Mouse (Mus musculus): ENCODE results near the gene Polm. TPM values are rescaled to one million over a fixed set of nuclear protein-coding genes. Genes with fewer than 3 reads are reported as not detected.
"Not testable (repeated sequence)": the region's sequence is repeated elsewhere in the genome, so short reads cannot be mapped to it uniquely, and the experiment has no call there.

Gene Polm
- polyA plus RNA-seq, 1 experiment from 2014 or later = 8.2 TPM

DNA sequence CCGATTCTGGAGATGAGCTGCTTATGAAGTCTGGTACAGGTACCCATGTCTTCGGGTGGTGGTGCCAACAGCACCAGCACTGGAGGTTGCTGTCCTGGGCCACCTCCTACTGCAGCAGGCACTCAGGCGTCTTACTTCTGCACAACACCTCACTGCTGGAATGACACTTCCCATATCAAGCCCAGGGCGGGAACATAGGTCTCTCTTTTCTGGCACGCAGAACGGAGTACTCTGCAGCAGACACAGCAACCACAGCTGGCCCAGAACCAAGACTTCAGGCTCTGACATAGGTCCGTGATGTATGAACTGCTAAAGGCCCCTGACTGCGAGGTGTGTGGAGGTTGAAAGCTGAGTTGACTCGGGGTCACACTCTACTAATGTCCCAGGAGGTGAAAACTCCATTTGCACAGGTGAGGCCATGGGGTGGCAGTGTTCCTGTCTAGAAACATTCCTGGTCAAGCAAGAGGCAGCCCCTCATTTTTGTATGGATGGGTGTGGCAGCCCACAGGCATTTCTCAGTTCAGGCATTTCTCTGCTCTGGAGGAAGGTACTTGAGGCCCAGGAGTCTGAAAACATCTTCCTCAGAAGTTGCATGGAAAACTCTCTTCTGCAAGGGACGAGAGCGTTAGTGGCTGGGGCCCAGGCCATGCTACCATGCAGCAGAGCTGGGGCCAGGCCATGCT is 9.2 kb downstream of the Polm start:
- H3K27me3 ChIP-seq (ENCODE audit: control insufficient read depth, insufficient read depth, low read depth, low read length) = no peaks in the 10 kb centered on the region
- no peak overlapping the region for H3K9ac ChIP-seq (ENCODE audit: low read depth, low read length)
- no peak overlapping the region for H3K27ac ChIP-seq (ENCODE audit: low read length)
- 93% methylated on average over 11 of the region's 11 CpGs for WGBS
- peaks cover 8% of the 10 kb centered on the region for H3K36me3 ChIP-seq (ENCODE audit: control insufficient read depth, insufficient read depth, low read length)
- H3K4me3 ChIP-seq (ENCODE audit: low read depth, low read length) = no peak overlapping the region
- no peak overlapping the region for H3K4me2 ChIP-seq (ENCODE audit: low read length)
- ATAC-seq = no peak
- H3K9me3 ChIP-seq (replicated peaks; ENCODE audit: control insufficient read depth, low read length, poor library complexity, severe bottlenecking) = no peaks in the 10 kb centered on the region
- no peaks in the 10 kb centered on the region for H3K4me1 ChIP-seq (ENCODE audit: control insufficient read depth, insufficient read depth, low read length)

DNA sequence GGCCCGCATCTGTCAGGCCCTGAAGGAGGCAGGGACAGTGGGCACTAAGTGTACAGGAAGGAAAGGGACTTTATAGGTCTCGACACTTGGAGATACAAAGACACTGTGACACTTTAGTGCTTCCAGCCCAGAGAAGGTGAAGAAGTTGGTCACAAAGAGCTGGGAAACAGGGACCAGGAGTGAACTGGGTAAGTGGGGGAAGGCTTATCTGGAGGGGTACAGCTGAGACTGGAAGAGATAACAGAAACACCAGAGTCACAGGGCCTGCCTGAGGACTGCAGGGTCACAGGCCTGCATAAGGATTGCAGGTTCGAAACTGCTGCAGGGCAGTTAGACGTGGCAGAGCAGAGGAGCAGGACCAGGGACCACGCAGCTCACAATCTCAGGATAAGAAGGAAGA is 9.9 kb downstream of the Polm start:
- no peak for ATAC-seq
- Histone ChIP-seq H3K4me3 (ENCODE audit: low read depth, low read length) (no peak overlapping the region), H3K27ac (ENCODE audit: low read length) (no peak overlapping the region), H3K9me3 (replicated peaks; ENCODE audit: control insufficient read depth, low read length, poor library complexity, severe bottlenecking) (no peaks in the 10 kb centered on the region), H3K36me3 (ENCODE audit: control insufficient read depth, insufficient read depth, low read length) (peaks cover 8% of the 10 kb centered on the region), H3K4me1 (ENCODE audit: control insufficient read depth, insufficient read depth, low read length) (no peaks in the 10 kb centered on the region), H3K27me3 (ENCODE audit: control insufficient read depth, insufficient read depth, low read depth, low read length) (no peaks in the 10 kb centered on the region), H3K4me2 (ENCODE audit: low read length) (no peak overlapping the region), H3K9ac (ENCODE audit: low read depth, low read length) (no peak overlapping the region)
- WGBS = 91% methylated on average over 5 of the region's 5 CpGs

DNA sequence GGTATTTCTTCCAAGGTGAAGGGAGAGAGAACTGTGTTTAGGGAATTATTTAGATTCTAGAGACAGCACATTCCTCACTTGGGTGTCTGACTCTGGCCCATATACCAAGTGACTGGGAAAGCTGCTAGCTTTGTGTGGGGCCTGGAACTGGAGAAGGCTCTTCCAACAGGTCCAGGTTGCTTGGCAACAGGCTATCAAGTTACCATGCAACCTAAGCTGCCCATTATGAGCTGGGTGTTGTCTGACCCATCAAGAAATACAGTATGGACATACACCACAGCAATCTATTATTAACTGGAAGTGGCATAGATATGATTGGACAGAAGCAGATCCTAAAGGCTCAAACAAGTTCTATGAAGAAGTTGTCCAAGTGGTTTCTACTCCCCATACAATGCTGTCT is 12.4 kb downstream of the Polm start:
- Histone ChIP-seq H3K36me3 (ENCODE audit: control insufficient read depth, insufficient read depth, low read length) (peaks cover 5% of the 10 kb centered on the region), H3K9me3 (replicated peaks; ENCODE audit: control insufficient read depth, low read length, poor library complexity, severe bottlenecking) (no peaks in the 10 kb centered on the region), H3K4me2 (ENCODE audit: low read length) (no peak overlapping the region), H3K4me3 (ENCODE audit: low read depth, low read length) (no peak overlapping the region), H3K27me3 (ENCODE audit: control insufficient read depth, insufficient read depth, low read depth, low read length) (no peaks in the 10 kb centered on the region), H3K4me1 (ENCODE audit: control insufficient read depth, insufficient read depth, low read length) (no peaks in the 10 kb centered on the region), H3K9ac (ENCODE audit: low read depth, low read length) (no peak overlapping the region), H3K27ac (ENCODE audit: low read length) (no peak overlapping the region)
- no peak for ATAC-seq

DNA sequence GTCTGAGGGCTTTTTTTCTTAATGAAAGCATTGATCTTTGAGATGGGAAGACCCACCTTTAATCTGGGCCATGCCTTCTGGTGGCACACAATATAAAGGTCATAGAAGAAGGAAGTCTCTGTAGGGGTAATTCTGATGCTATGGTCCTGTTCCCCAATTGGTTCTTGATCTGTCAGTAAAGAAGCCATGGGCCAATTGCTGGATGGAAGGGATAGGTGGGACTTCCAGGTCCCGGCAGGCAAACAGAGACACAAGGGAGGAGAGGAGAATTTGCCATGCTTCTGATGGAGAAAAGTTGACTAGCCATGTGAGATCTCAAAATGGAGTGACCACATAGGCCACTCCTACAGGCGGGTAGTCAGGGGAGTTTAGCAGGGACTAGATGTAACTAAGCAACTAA is 18.6 kb downstream of the Polm start:
- no peak overlapping the region for H3K4me2 ChIP-seq (ENCODE audit: low read length)
- H3K27me3 ChIP-seq (ENCODE audit: control insufficient read depth, insufficient read depth, low read depth, low read length) = no peaks in the 10 kb centered on the region
- no peaks in the 10 kb centered on the region for H3K9me3 ChIP-seq (replicated peaks; ENCODE audit: control insufficient read depth, low read length, poor library complexity, severe bottlenecking)
- no peak overlapping the region for H3K27ac ChIP-seq (ENCODE audit: low read length)
- no peaks in the 10 kb centered on the region for H3K4me1 ChIP-seq (ENCODE audit: control insufficient read depth, insufficient read depth, low read length)
- 68% methylated on average over 2 of the region's 2 CpGs for WGBS
- no peak overlapping the region for H3K4me3 ChIP-seq (ENCODE audit: low read depth, low read length)
- H3K9ac ChIP-seq (ENCODE audit: low read depth, low read length) = no peak overlapping the region
- no peak for ATAC-seq
- no peaks in the 10 kb centered on the region for H3K36me3 ChIP-seq (ENCODE audit: control insufficient read depth, insufficient read depth, low read length)

DNA sequence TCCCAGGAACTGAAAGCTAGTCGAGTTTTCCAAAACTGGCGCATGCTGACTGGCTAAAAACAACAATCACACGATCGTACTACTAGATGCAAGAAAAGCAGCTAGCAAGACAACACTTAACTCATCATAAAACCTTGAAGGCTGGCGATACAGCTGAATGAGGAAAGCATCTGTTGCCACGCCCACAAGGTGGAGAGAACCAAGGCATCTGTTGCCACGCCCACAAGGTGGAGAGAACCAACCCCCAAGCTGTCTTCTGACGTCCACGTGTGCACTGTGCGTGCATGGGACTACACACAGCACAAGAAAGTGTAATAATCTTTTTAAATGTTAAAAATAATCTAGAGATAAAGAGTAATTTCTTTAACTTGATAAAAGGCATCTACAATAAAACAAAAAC is 24.4 kb downstream of the Polm start:
- H3K9ac ChIP-seq (ENCODE audit: low read depth, low read length) = no peak overlapping the region
- ATAC-seq = no peak
- 82% methylated on average over 10 of the region's 10 CpGs for WGBS

DNA sequence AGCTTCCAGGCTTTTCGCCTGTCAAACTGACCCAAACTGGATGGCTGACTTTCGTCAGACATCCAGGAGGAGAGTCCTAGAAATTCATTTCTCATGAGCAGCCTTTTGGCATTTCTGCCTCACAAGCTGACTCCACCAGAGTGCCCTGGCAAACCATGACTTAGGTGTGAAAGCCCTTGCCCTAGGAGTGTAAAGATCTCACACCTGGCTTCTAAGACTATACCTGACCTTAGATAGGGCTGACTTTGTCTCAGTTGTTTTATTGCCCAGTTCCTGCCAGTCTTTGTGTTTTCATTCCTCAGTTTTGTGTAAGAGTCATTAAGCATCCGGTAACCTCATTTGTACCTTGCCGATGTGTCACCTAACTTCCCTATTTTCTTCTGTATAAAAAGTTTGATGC is 28.3 kb downstream of the Polm start:
- H3K4me3 ChIP-seq (ENCODE audit: low read depth, low read length); ATAC-seq; H3K27me3 ChIP-seq (ENCODE audit: control insufficient read depth, insufficient read depth, low read depth, low read length); H3K4me2 ChIP-seq (ENCODE audit: low read length); H3K4me1 ChIP-seq (ENCODE audit: control insufficient read depth, insufficient read depth, low read length); H3K27ac ChIP-seq (ENCODE audit: low read length); H3K9me3 ChIP-seq (replicated peaks; ENCODE audit: control insufficient read depth, low read length, poor library complexity, severe bottlenecking); H3K36me3 ChIP-seq (ENCODE audit: control insufficient read depth, insufficient read depth, low read length); H3K9ac ChIP-seq (ENCODE audit: low read depth, low read length): not testable (repeated sequence)
- WGBS = 90% methylated on average over 4 of the region's 4 CpGs

More for the DNA sequence above, 24.4 kb downstream of the Polm start:
- no peak overlapping the region for H3K27ac ChIP-seq (ENCODE audit: low read length)
- no peaks in the 10 kb centered on the region for H3K36me3 ChIP-seq (ENCODE audit: control insufficient read depth, insufficient read depth, low read length)
- no peaks in the 10 kb centered on the region for H3K4me1 ChIP-seq (ENCODE audit: control insufficient read depth, insufficient read depth, low read length)
- H3K4me2 ChIP-seq (ENCODE audit: low read length) = no peak overlapping the region
- no peaks in the 10 kb centered on the region for H3K9me3 ChIP-seq (replicated peaks; ENCODE audit: control insufficient read depth, low read length, poor library complexity, severe bottlenecking)
- H3K27me3 ChIP-seq (ENCODE audit: control insufficient read depth, insufficient read depth, low read depth, low read length) = no peaks in the 10 kb centered on the region
- H3K4me3 ChIP-seq (ENCODE audit: low read depth, low read length) = no peak overlapping the region

DNA sequence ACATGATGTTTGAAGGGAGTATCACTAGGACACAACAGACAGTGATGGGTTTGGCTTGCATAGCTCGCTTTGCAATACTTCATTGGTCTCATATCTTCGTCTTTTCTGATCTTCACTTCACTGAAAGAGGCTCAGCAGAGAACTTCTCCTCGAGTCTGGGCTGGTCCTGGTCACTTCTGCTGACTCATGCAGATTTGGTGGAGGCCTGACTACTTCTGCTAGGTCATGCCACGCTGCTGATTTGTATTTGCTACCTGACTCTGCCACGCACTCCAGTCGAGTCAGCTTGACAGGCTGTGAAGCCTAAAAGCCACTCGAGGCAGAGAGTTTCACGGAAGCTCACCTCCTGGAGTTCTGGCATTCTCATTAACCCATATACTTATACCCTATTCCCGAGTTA is 29.9 kb downstream of the Polm start:
- no peak overlapping the region for H3K9ac ChIP-seq (ENCODE audit: low read depth, low read length)
- H3K4me1 ChIP-seq (ENCODE audit: control insufficient read depth, insufficient read depth, low read length) = no peaks in the 10 kb centered on the region
- no peak overlapping the region for H3K4me3 ChIP-seq (ENCODE audit: low read depth, low read length)
- no peaks in the 10 kb centered on the region for H3K36me3 ChIP-seq (ENCODE audit: control insufficient read depth, insufficient read depth, low read length)
- ATAC-seq = no peak
- no peak overlapping the region for H3K27ac ChIP-seq (ENCODE audit: low read length)
- H3K9me3 ChIP-seq (replicated peaks; ENCODE audit: control insufficient read depth, low read length, poor library complexity, severe bottlenecking) = no peaks in the 10 kb centered on the region
- H3K27me3 ChIP-seq (ENCODE audit: control insufficient read depth, insufficient read depth, low read depth, low read length) = no peaks in the 10 kb centered on the region
- H3K4me2 ChIP-seq (ENCODE audit: low read length) = no peak overlapping the region
- 85% methylated on average over 9 of the region's 9 CpGs for WGBS

DNA sequence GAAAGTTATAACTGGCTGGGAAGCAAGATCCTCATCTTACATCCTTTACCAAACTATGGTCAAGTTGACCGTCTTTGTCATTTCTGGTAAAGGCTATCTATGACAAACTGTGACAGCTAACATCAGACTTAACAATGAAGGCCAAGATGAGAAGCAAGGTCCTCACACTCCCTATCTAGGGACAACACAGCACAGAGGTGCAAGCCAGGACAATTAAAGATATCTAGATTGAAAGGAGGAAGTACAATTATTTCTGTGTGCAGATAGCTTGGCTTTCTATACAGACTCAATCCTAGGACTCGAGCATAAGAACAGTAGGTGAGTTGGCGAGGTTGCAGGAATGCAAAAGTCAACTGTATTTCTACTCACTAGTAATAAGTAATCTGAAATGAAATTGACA is 32.1 kb downstream of the Polm start:
- Histone ChIP-seq H3K4me1 (ENCODE audit: control insufficient read depth, insufficient read depth, low read length) (no peaks in the 10 kb centered on the region), H3K27me3 (ENCODE audit: control insufficient read depth, insufficient read depth, low read depth, low read length) (no peaks in the 10 kb centered on the region), H3K4me2 (ENCODE audit: low read length) (no peak overlapping the region), H3K4me3 (ENCODE audit: low read depth, low read length) (no peak overlapping the region), H3K27ac (ENCODE audit: low read length) (no peak overlapping the region), H3K36me3 (ENCODE audit: control insufficient read depth, insufficient read depth, low read length) (peaks cover 6% of the 10 kb centered on the region), H3K9me3 (replicated peaks; ENCODE audit: control insufficient read depth, low read length, poor library complexity, severe bottlenecking) (no peaks in the 10 kb centered on the region), H3K9ac (ENCODE audit: low read depth, low read length) (no peak overlapping the region)
- no peak for ATAC-seq
- WGBS = 85% methylated on average over 3 of the region's 3 CpGs

DNA sequence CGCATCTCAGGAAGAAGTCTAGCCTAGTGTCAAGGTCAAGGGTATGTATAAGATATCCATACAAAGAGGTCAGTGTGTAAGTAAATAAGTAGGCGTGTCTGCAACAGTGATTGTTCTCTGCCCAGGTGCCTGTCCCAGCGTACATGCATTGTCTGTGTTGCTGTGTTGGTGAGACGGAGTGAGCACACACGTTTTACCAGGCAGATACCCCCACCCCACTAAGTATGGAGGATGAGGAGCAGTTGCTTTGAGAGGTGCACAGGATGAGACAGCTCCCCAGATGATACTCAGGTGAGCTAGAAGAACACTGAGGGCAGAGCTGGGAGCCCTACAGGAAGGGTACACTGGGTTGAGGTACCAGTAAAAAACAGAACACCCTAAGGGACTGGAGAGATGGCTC is 33.6 kb downstream of the Polm start:
- Histone ChIP-seq H3K4me2 (ENCODE audit: low read length) (no peak overlapping the region), H3K4me1 (ENCODE audit: control insufficient read depth, insufficient read depth, low read length) (no peaks in the 10 kb centered on the region), H3K27ac (ENCODE audit: low read length) (no peak overlapping the region), H3K9ac (ENCODE audit: low read depth, low read length) (no peak overlapping the region), H3K36me3 (ENCODE audit: control insufficient read depth, insufficient read depth, low read length) (peaks cover 14% of the 10 kb centered on the region), H3K4me3 (ENCODE audit: low read depth, low read length) (no peak overlapping the region), H3K9me3 (replicated peaks; ENCODE audit: control insufficient read depth, low read length, poor library complexity, severe bottlenecking) (no peaks in the 10 kb centered on the region), H3K27me3 (ENCODE audit: control insufficient read depth, insufficient read depth, low read depth, low read length) (no peaks in the 10 kb centered on the region)
- no peak for ATAC-seq
- 76% methylated on average over 5 of the region's 5 CpGs for WGBS
